Mouse (Mus musculus) mammary gland, adult 2 months (tissue): ENCODE results near the gene Usp16. TPM values are rescaled to one million over a fixed set of nuclear protein-coding genes. Genes with fewer than 3 reads are reported as not detected.

Experiments
- polyA plus RNA-seq: library from polyadenylated mRNA; depleted of rRNA; stranded (reverse); fragments of >200 nt; gene quantifications from 2 replicates; pipeline ENCODE4 v1.2.3, GENCODE M21; 2012; ENCODE audit warnings: low replicate concordance; rRNA removed

Gene Usp16
- polyA plus RNA-seq, result 12.9 and 32.6 TPM in 2 replicates

DNA sequence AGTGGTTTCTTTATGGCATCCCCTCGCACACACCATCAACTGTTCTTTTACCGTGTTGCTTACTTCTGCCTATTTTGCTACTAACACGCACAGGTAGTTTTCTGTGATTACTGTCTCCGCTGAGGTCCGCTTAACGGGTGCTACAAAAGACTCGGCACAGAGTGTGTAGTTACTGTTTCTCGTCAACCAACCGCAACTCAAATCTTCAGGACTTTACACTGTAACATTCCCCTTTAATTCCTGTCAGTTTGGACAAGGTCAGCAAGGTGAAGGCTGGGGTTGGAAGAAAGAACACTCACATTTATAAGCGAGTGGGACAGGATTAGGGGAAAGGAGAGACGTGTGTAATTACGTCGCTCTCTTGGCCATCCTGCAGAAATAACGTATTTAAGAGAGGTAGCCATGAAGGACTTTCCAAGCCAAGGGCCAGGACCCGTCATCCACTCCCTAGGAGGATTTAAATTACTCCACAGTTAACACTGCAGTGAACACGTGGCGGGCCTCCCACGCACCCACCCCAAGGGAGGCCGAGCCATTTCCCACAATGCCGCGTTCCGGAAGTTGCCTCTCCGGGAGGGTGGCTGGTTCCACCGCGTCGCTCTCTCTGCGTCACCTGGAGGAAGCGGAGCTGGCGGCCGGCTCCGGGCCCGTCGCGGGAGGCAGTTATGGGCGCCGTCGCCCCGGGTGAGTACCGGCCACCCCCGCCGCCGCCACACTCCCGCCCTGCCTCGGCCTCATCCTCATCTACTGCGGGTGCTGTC lies at the start of gene Usp16:
Usp16 (plus strand) TSS at position 285 of the 761 bp plus-strand sequence.

GRCm38 (mm10) chr16:87432033-87432814 lies 22.3 kb upstream of the Usp16 start, which contains the start of gene Ltn1:
Gene Ltn1 (minus strand): TSS chr16:87432612.

GRCm38 (mm10) chr16:87440184-87440686 lies 14.3 kb upstream of the Usp16 start, which contains the start of gene Rwdd2b:
Gene Rwdd2b (minus strand): TSS chr16:87440573.

GRCm38 (mm10) chr16:87495716-87496447 lies 41.4 kb downstream of the Usp16 start, which contains the start of gene Cct8:
Gene Cct8 (minus strand): TSS chr16:87495873.

Other genes with a start within 250 kb of the Usp16 start
- gene N6amt1, start 100.5 kb upstream of the Usp16 start, polyA plus RNA-seq, result 6.2 and 8.9 TPM in 2 replicates
- 3.6 and 7.1 TPM in 2 replicates for gene Ltn1, start 22.1 kb upstream of the Usp16 start, polyA plus RNA-seq
- gene Rwdd2b, start 14.1 kb upstream of the Usp16 start, polyA plus RNA-seq, result 2.4 and 4.6 TPM in 2 replicates
- gene Cct8, start 41.2 kb downstream of the Usp16 start, polyA plus RNA-seq, result 14.3 and 28.2 TPM in 2 replicates
- gene Map3k7cl, start 98.6 kb downstream of the Usp16 start, polyA plus RNA-seq, result 0.74 and 2.4 TPM in 2 replicates
- gene Bach1, start 244.2 kb downstream of the Usp16 start, polyA plus RNA-seq, result 8.8 and 9.3 TPM in 2 replicates